Mouse (Mus musculus): ENCODE data around the gene Pigf.

GRCm38 (mm10) chr17:86982497-86982896, 42.7 kb downstream of the Pigf start:
- TF ChIP-seq CTCF (IDR thresholded peaks at IDR 0.05; ENCODE audit: low read depth, low read length) (no peak), GATA1 (IDR thresholded peaks at IDR 0.05; ENCODE audit: borderline replicate concordance, low read length) (no peak), TAL1 (conservative IDR thresholded peaks at IDR 0.05; ENCODE audit: low read depth, low read length) (no peak), GATA2 (IDR thresholded peaks at IDR 0.05; ENCODE audit: borderline replicate concordance, low read depth, low read length) (no peak), POLR2AphosphoS5 (IDR thresholded peaks at IDR 0.05; ENCODE audit: insufficient replicate concordance, low read depth, low read length) (no peak)
